Mouse (Mus musculus) brain, embryonic 14.5 days (tissue): ENCODE data around the gene Ccl12.

Experiments
- CTCF ChIP-seq: fragments of 200-500 bp; IDR thresholded peaks from 2 replicates; pipeline ENCODE4 v1.5.1; 2012; ENCODE audit warnings: inconsistent platforms, mild to moderate bottlenecking, moderate library complexity, borderline replicate concordance; ENCODE audit not compliant: insufficient read depth, insufficient read length; ENCODE audit errors: extremely low read depth
- POLR2A ChIP-seq: fragments of 200-500 bp; IDR thresholded peaks from 2 replicates; pipeline ENCODE4 v1.6.1; 2012; ENCODE audit warnings: mild to moderate bottlenecking, inconsistent platforms, borderline replicate concordance; ENCODE audit not compliant: poor library complexity, insufficient read depth, insufficient read length, severe bottlenecking; ENCODE audit errors: extremely low read depth

- TF ChIP-seq CTCF: no peak
- no peak for TF ChIP-seq POLR2A
These were observed 44.0 kb upstream of the Ccl12 start, which contains the start of gene Ccl11 for GRCm38 (mm10) chr11:82057646-82058045.
